Mouse (Mus musculus) ES-Bruce4 (cell line): ENCODE results near the gene Epdr1. TPM values are rescaled to one million over a fixed set of nuclear protein-coding genes. Genes with fewer than 3 reads are reported as not detected.
A peak's percentile ranks its signal among the peaks of the same experiment; 100 is the strongest.

ENCODE experiments used
- H3K27ac ChIP-seq: 2 replicates; pipeline ENCODE4 v1.5.1; 2012; ENCODE audit warnings: low read length, inconsistent platforms; ENCODE audit not compliant: insufficient read depth
- H3K27me3 ChIP-seq: 2 replicates; pipeline ENCODE4 v1.6.1; 2012; ENCODE audit warnings: mild to moderate bottlenecking, low read length, inconsistent platforms; ENCODE audit not compliant: control insufficient read depth, poor library complexity, insufficient read depth, severe bottlenecking
- H3K36me3 ChIP-seq: 2 replicates; pipeline ENCODE4 v1.6.1; 2012; ENCODE audit warnings: inconsistent platforms, mild to moderate bottlenecking, low read length, moderate library complexity; ENCODE audit not compliant: control insufficient read depth, poor library complexity, insufficient read depth, severe bottlenecking
- H3K4me1 ChIP-seq: one replicate; pipeline ENCODE4 v1.8.1; 2011; ENCODE audit warnings: low read length; ENCODE audit not compliant: control insufficient read depth, insufficient read depth
- H3K4me3 ChIP-seq: 2 replicates; pipeline ENCODE4 v1.5.1; 2011; ENCODE audit warnings: low read depth, mild to moderate bottlenecking, low read length
- H3K9ac ChIP-seq: 2 replicates; pipeline ENCODE4 v1.6.1; 2012; ENCODE audit warnings: low read depth, mild to moderate bottlenecking, inconsistent platforms; ENCODE audit not compliant: poor library complexity, severe bottlenecking
- H3K9me3 ChIP-seq: replicated peaks from 2 replicates; pipeline ENCODE4 v1.6.1; 2012; ENCODE audit warnings: mild to moderate bottlenecking, low read length, inconsistent platforms; ENCODE audit not compliant: control insufficient read depth, poor library complexity, insufficient read depth, severe bottlenecking
- CTCF ChIP-seq: IDR thresholded peaks from one replicate; pipeline ENCODE4 v1.8.1; 2011; ENCODE audit warnings: low read depth, low read length
- EP300 ChIP-seq: IDR thresholded peaks from 2 replicates; pipeline ENCODE4 v1.6.1; 2011; ENCODE audit warnings: low read depth, low read length; ENCODE audit not compliant: insufficient read depth
- POLR2A ChIP-seq: IDR thresholded peaks from one replicate; pipeline ENCODE4 v1.8.1; 2011; ENCODE audit warnings: low read length; ENCODE audit not compliant: insufficient read depth
- polyA plus RNA-seq: library from polyadenylated mRNA; stranded (reverse); fragments of >200 nt; gene quantifications from 2 replicates; pipeline ENCODE4 v1.2.4, GENCODE M21; 2011; ENCODE audit warnings: low read depth; ENCODE audit not compliant: missing spikeins, insufficient read depth, insufficient read length

The Epdr1 gene
- polyA plus RNA-seq, 1 experiment: 2.5 TPM

DNA sequence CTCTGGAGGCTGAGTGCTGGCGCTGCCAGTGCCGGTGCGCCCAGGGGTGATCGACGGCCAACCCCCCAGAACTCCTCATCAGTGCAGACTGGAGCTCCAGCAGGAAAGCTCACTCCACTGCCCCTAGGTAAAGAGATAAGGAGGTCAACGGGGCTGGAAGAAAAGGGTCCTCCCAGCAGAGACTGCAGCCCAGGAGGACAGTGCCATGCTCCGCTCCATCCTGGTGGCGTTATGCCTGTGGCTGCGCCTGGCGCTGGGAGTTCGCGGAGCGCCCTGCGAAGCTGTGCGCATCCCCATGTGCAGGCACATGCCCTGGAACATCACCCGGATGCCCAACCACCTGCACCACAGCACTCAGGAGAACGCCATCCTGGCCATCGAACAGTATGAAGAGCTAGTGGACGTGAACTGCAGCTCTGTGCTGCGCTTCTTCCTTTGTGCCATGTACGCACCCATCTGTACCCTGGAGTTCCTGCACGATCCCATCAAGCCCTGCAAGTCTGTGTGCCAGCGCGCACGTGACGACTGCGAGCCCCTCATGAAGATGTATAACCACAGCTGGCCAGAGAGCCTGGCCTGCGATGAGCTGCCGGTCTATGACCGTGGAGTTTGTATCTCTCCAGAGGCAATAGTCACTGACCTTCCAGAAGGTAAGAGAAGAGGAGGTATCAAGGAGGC lies 3.6 kb upstream of the Epdr1 start:
- Histone ChIP-seq H3K9me3 (no peaks in the 10 kb centered on the region), H3K9ac (peak overlapping the region; percentile 54), H3K4me1 (peaks cover 2% of the 10 kb centered on the region), H3K27me3 (no peaks in the 10 kb centered on the region), H3K36me3 (no peaks in the 10 kb centered on the region), H3K27ac (no peak overlapping the region), H3K4me3 (peak overlapping the region; percentile 61)
- TF ChIP-seq EP300: no peak
- no peak for TF ChIP-seq POLR2A
- TF ChIP-seq CTCF: no peak

DNA sequence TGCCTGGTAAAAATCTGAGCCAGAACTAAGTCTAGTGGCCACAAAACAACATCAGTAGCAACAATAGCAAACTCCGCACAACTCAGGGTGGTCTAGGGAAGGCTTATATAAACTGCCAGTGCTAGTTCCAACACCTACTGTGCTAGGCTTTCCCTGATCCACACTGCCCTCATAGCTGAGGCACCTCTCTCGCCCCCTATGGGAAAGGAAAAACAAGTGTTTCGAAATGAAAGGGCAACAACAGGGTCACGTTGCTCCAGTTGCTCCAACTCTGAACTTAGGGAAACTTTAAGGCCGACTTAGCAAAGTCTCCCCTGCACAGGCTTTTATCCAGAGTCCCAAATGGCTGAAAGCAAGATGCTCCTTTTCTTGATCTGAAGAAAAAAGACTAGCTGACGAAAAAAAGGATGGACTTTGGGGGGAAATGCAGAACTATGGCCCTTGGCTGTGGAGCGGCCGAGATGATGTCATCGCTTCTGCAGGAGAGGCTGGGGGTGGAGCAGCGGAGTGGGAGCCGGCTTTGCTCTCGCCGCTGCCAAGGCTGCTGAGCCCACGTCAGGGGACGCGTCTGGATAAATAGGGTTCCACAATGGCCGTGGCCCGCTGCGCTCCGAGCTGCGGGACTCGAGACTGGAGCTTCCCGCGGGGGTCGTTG lies 3.0 kb upstream of the Epdr1 start, which contains the start of gene Sfrp4:
Sfrp4 (plus strand) TSS at position 532 of the 655 bp plus-strand sequence.
- H3K27me3 ChIP-seq: no peaks in the 10 kb centered on the region
- no peak within 1 kb of the TSS for H3K27ac ChIP-seq
- H3K9me3 ChIP-seq: no peaks in the 10 kb centered on the region
- peak within 1 kb of the TSS; percentile 54 for H3K9ac ChIP-seq
- no peaks in the 10 kb centered on the region for H3K36me3 ChIP-seq
- H3K4me3 ChIP-seq: peak within 1 kb of the TSS; percentile 61
- TF ChIP-seq CTCF: peak; percentile 31
- TF ChIP-seq POLR2A: no peak
- no peaks in the 10 kb centered on the region for H3K4me1 ChIP-seq

DNA sequence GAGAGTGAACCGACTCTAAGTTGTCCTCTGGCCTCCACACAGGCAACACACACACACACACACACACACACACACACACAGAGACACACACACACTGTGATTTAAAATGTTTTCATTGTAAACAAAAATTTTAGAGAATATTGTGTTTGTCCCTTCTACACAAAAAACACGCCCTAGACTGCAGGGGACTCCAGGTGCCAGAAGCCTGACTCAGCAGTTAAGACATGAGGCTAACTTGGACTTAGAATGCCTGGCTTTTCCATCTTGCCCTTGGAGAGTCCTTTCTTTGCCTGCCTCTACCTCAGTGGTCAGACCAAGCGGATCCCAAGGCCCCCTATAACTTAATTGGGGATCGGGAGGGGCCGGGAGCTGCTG lies 899 bp downstream of the Epdr1 start:
- Histone ChIP-seq H3K4me1 (no peaks in the 10 kb centered on the region), H3K9me3 (no peaks in the 10 kb centered on the region), H3K36me3 (no peaks in the 10 kb centered on the region), H3K9ac (peak overlapping the region; percentile 75), H3K27ac (no peak overlapping the region), H3K27me3 (no peaks in the 10 kb centered on the region), H3K4me3 (peak overlapping the region; percentile 69)
- TF ChIP-seq CTCF (no peak), POLR2A (no peak), EP300 (no peak)

DNA sequence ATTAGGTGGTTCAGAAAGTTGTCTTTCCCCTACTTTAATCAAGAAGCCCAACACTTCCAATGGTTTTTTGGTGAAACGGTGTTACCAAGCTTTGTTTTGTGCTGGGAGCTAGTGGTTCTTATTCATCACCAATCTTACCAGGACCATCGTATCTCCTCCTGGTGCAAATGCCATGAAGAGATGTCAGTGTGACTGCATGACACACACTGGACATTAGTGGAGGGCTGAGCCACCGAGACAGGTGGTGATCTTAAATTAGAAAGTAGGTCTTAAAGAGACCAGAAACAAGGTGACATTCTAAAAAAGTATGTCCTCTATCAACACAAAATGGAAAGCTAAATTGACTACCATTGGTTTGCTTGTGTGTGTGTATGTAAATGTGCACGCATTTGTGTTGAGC lies 1.6 kb downstream of the Epdr1 start:
- Histone ChIP-seq H3K9me3 (no peaks in the 10 kb centered on the region), H3K9ac (no peak overlapping the region), H3K4me3 (no peak overlapping the region), H3K27me3 (no peaks in the 10 kb centered on the region), H3K27ac (no peak overlapping the region), H3K36me3 (no peaks in the 10 kb centered on the region), H3K4me1 (no peaks in the 10 kb centered on the region)
- TF ChIP-seq POLR2A (no peak), EP300 (no peak), CTCF (no peak)

DNA sequence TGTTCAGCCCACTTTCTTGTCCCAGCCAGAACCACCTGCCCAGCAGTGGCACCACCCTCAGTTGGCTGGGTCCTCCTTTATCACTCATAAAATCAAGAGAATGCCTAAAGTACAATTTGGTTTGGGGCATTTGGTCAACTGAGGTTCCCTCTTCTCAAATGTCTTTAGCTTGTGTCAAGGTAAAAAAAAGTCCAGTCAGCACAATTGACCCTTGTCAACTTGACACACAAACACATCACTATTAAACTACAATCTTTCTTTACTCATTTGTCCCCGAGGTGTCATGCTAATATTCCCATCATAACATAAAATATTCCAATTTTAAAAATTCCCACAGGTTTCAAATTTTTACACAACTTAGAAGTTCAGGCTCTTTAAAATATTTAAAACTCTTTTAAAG lies 5.4 kb downstream of the Epdr1 start:
- Histone ChIP-seq H3K9ac (no peak overlapping the region), H3K4me1 (no peaks in the 10 kb centered on the region)

DNA sequence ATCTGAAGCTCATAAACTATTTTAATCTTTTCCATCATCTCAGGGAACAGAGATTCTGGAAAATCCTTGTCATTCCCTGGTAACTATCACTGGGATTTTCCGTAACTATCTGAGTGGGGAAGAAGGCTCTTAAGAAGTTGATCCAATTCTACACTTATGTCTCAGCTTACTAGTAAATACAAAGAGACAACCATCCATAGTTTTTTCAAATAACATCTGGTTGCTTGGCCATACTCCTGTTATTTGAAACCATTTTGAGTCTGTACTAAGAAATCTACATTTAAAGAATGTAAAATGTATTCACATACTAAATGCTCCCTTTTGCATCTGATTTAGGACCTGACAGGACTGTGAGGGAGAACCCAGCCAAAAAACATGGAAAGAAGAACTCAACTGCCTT lies 6.3 kb downstream of the Epdr1 start:
- no peaks in the 10 kb centered on the region for H3K36me3 ChIP-seq
- no peak overlapping the region for H3K4me3 ChIP-seq
- H3K9ac ChIP-seq: no peak overlapping the region
- no peaks in the 10 kb centered on the region for H3K9me3 ChIP-seq
- no peaks in the 10 kb centered on the region for H3K27me3 ChIP-seq
- H3K27ac ChIP-seq: no peak overlapping the region
- TF ChIP-seq CTCF: no peak
- TF ChIP-seq POLR2A: no peak
- no peak for TF ChIP-seq EP300
- no peaks in the 10 kb centered on the region for H3K4me1 ChIP-seq

More for the DNA sequence above, 5.4 kb downstream of the Epdr1 start:
- no peaks in the 10 kb centered on the region for H3K27me3 ChIP-seq
- TF ChIP-seq EP300 (no peak), POLR2A (no peak), CTCF (no peak)
- no peaks in the 10 kb centered on the region for H3K36me3 ChIP-seq
- H3K27ac ChIP-seq: no peak overlapping the region
- no peaks in the 10 kb centered on the region for H3K9me3 ChIP-seq
- H3K4me3 ChIP-seq: no peak overlapping the region
